Mouse (Mus musculus): ENCODE results near the gene Kcnma1.

- TF ChIP-seq HCFC1 (IDR thresholded peaks at IDR 0.05; ENCODE audit: borderline replicate concordance, insufficient read depth, low read length) = no peak
- no peak for TF ChIP-seq ZNF384 (IDR thresholded peaks at IDR 0.05; ENCODE audit: low read depth, low read length)
- no peak for TF ChIP-seq ZC3H11A (IDR thresholded peaks at IDR 0.05; ENCODE audit: borderline replicate concordance, low read depth, low read length)
These were observed 378.4 kb downstream of the Kcnma1 start for GRCm38 (mm10) chr14:23635903-23636302.

Data from ES-E14 (cell line).